Mouse (Mus musculus) limb, embryonic 12.5 days (tissue): ENCODE results near the gene Pde4d. TPM values are rescaled to one million over a fixed set of nuclear protein-coding genes. Genes with fewer than 3 reads are reported as not detected.

Experiments used
- ATAC-seq: fragments of 200-750 bp; cut with Nextera tagmentation; 2 replicates; pipeline ENCODE4 v1.8.0; 2017; ENCODE audit warnings: low read depth, moderate TSS enrichment; ENCODE audit not compliant: insufficient number of reproducible peaks, insufficient read depth, low FRiP score, low TSS enrichment
- H3K27ac ChIP-seq: fragments of 300-500 bp; sonication (generic); 2 replicates; pipeline ENCODE4 v1.5.1; 2016; ENCODE audit warnings: mild to moderate bottlenecking, moderate library complexity
- H3K27me3 ChIP-seq: fragments of 300-500 bp; sonication (generic); 2 replicates; pipeline ENCODE4 v1.6.1; 2016; ENCODE audit warnings: mild to moderate bottlenecking, moderate library complexity
- H3K36me3 ChIP-seq: fragments of 300-500 bp; sonication (generic); 2 replicates; pipeline ENCODE4 v1.6.1; 2016; ENCODE audit warnings: mild to moderate bottlenecking, moderate library complexity
- H3K4me1 ChIP-seq: fragments of 300-500 bp; sonication (generic); replicated peaks from 2 replicates; pipeline ENCODE4 v1.6.1; 2016
- H3K4me2 ChIP-seq: fragments of 300-500 bp; sonication (generic); 2 replicates; pipeline ENCODE4 v1.6.1; 2016; ENCODE audit warnings: mild to moderate bottlenecking, moderate library complexity
- H3K4me3 ChIP-seq: fragments of 300-500 bp; sonication (generic); replicated peaks from 2 replicates; pipeline ENCODE4 v1.5.1; 2016; ENCODE audit warnings: mild to moderate bottlenecking
- H3K9ac ChIP-seq: fragments of 300-500 bp; sonication (generic); replicated peaks from 2 replicates; pipeline ENCODE4 v1.6.1; 2016; ENCODE audit warnings: mild to moderate bottlenecking, moderate library complexity
- H3K9me3 ChIP-seq: fragments of 300-500 bp; sonication (generic); 2 replicates; pipeline ENCODE4 v1.6.1; 2016; ENCODE audit warnings: mild to moderate bottlenecking, moderate library complexity
- WGBS: fragments of 180-500 bp; shearing (Covaris S2); methylation state at CpG from one replicate; pipeline ENCODE4 v1.1.7; 2016; 5-methylcytosine and 5-hydroxymethylcytosine counted together
- polyA plus RNA-seq: library from polyadenylated mRNA; unstranded; fragments of >200 nt; fragmentation: Nextera tagmentation; extraction: Ambion mirVana; gene quantifications from 2 replicates; pipeline ENCODE4 v1.2.1, GENCODE M21; 2016

The Pde4d gene
- polyA plus RNA-seq, 1 experiment from 2014 or later, result 23.7 TPM

- no peak overlapping the region for H3K4me3 ChIP-seq
- no peak overlapping the region for H3K9ac ChIP-seq
- no peaks in the 10 kb centered on the region for H3K9me3 ChIP-seq
- H3K27me3 ChIP-seq, result no peaks in the 10 kb centered on the region
- no peak for ATAC-seq
- no peak overlapping the region for H3K4me2 ChIP-seq
- WGBS, result 82% methylated on average over 5 of the region's 5 CpGs
- no peaks in the 10 kb centered on the region for H3K36me3 ChIP-seq
- no peaks in the 10 kb centered on the region for H3K4me1 ChIP-seq
- H3K27ac ChIP-seq, result no peak overlapping the region
These were observed 192.5 kb downstream of the Pde4d start for GRCm38 (mm10) chr13:108642259-108642658.

- H3K4me2 ChIP-seq, result no peak overlapping the region
- no peak overlapping the region for H3K4me3 ChIP-seq
- H3K36me3 ChIP-seq, result no peaks in the 10 kb centered on the region
- ATAC-seq, result no peak
- H3K27ac ChIP-seq, result no peak overlapping the region
- 79% methylated on average over 6 of the region's 6 CpGs for WGBS
- no peaks in the 10 kb centered on the region for H3K27me3 ChIP-seq
- no peaks in the 10 kb centered on the region for H3K4me1 ChIP-seq
- H3K9ac ChIP-seq, result no peak overlapping the region
- no peaks in the 10 kb centered on the region for H3K9me3 ChIP-seq
These were observed 197.1 kb downstream of the Pde4d start for GRCm38 (mm10) chr13:108646801-108647200.

GRCm38 (mm10) chr13:108647239-108647638, 197.5 kb downstream of the Pde4d start:
- no peak overlapping the region for H3K4me3 ChIP-seq
- 89% methylated on average over 11 of the region's 11 CpGs for WGBS
- no peaks in the 10 kb centered on the region for H3K36me3 ChIP-seq
- no peak overlapping the region for H3K27ac ChIP-seq
- H3K27me3 ChIP-seq, result no peaks in the 10 kb centered on the region
- no peak for ATAC-seq
- H3K9me3 ChIP-seq, result no peaks in the 10 kb centered on the region
- H3K4me2 ChIP-seq, result no peak overlapping the region
- no peak overlapping the region for H3K9ac ChIP-seq
- no peaks in the 10 kb centered on the region for H3K4me1 ChIP-seq

GRCm38 (mm10) chr13:108654026-108654723, 204.4 kb downstream of the Pde4d start:
- WGBS, result 69% methylated on average over 10 of the region's 10 CpGs
- Histone ChIP-seq H3K27ac (no peak overlapping the region), H3K27me3 (no peaks in the 10 kb centered on the region), H3K4me2 (no peak overlapping the region), H3K36me3 (no peaks in the 10 kb centered on the region), H3K9ac (no peak overlapping the region), H3K4me3 (no peak overlapping the region), H3K4me1 (no peaks in the 10 kb centered on the region), H3K9me3 (no peaks in the 10 kb centered on the region)
- no peak for ATAC-seq

- no peak overlapping the region for H3K9ac ChIP-seq
- ATAC-seq, result no peak
These were observed 216.8 kb downstream of the Pde4d start for GRCm38 (mm10) chr13:108666579-108666978.

GRCm38 (mm10) chr13:108667077-108667476, 217.3 kb downstream of the Pde4d start:
- Histone ChIP-seq H3K9ac (no peak overlapping the region), H3K27ac (no peak overlapping the region), H3K4me1 (no peaks in the 10 kb centered on the region), H3K4me2 (no peak overlapping the region), H3K4me3 (no peak overlapping the region), H3K9me3 (no peaks in the 10 kb centered on the region), H3K36me3 (no peaks in the 10 kb centered on the region), H3K27me3 (no peaks in the 10 kb centered on the region)
- no peak for ATAC-seq
- WGBS, result 94% methylated on average over 1 of the region's 1 CpGs

More at GRCm38 (mm10) chr13:108666579-108666978, 216.8 kb downstream of the Pde4d start:
- no peak overlapping the region for H3K27ac ChIP-seq
- no peaks in the 10 kb centered on the region for H3K36me3 ChIP-seq
- no peak overlapping the region for H3K4me2 ChIP-seq
- H3K4me3 ChIP-seq, result no peak overlapping the region
- H3K9me3 ChIP-seq, result no peaks in the 10 kb centered on the region
- no peaks in the 10 kb centered on the region for H3K27me3 ChIP-seq
- no peaks in the 10 kb centered on the region for H3K4me1 ChIP-seq

GRCm38 (mm10) chr13:108677056-108677455, 227.3 kb downstream of the Pde4d start:
- no peaks in the 10 kb centered on the region for H3K9me3 ChIP-seq
- H3K4me3 ChIP-seq, result no peak overlapping the region
- H3K27ac ChIP-seq, result no peak overlapping the region
- no peak overlapping the region for H3K9ac ChIP-seq
- no peak for ATAC-seq
- H3K36me3 ChIP-seq, result no peaks in the 10 kb centered on the region
- no peaks in the 10 kb centered on the region for H3K27me3 ChIP-seq
- H3K4me2 ChIP-seq, result no peak overlapping the region
- H3K4me1 ChIP-seq, result no peaks in the 10 kb centered on the region

GRCm38 (mm10) chr13:108683018-108683417, 233.3 kb downstream of the Pde4d start:
- Histone ChIP-seq H3K9ac (no peak overlapping the region), H3K4me3 (no peak overlapping the region), H3K36me3 (no peaks in the 10 kb centered on the region), H3K4me2 (no peak overlapping the region), H3K27ac (no peak overlapping the region), H3K4me1 (no peaks in the 10 kb centered on the region), H3K9me3 (no peaks in the 10 kb centered on the region), H3K27me3 (no peaks in the 10 kb centered on the region)
- 84% methylated on average over 4 of the region's 4 CpGs for WGBS
- ATAC-seq, result no peak

- Histone ChIP-seq H3K4me1 (no peaks in the 10 kb centered on the region), H3K27me3 (no peaks in the 10 kb centered on the region), H3K36me3 (no peaks in the 10 kb centered on the region), H3K9ac (no peak overlapping the region), H3K4me3 (no peak overlapping the region), H3K4me2 (no peak overlapping the region), H3K9me3 (no peaks in the 10 kb centered on the region), H3K27ac (no peak overlapping the region)
- 89% methylated on average over 7 of the region's 7 CpGs for WGBS
- no peak for ATAC-seq
These were observed 236.1 kb downstream of the Pde4d start for GRCm38 (mm10) chr13:108685817-108686216.

- WGBS, result 82% methylated on average over 2 of the region's 2 CpGs
- H3K27ac ChIP-seq, result no peak overlapping the region
- no peaks in the 10 kb centered on the region for H3K27me3 ChIP-seq
- H3K36me3 ChIP-seq, result no peaks in the 10 kb centered on the region
- no peak overlapping the region for H3K4me2 ChIP-seq
- no peak overlapping the region for H3K4me3 ChIP-seq
- no peak overlapping the region for H3K9ac ChIP-seq
- no peaks in the 10 kb centered on the region for H3K4me1 ChIP-seq
- H3K9me3 ChIP-seq, result no peaks in the 10 kb centered on the region
- ATAC-seq, result no peak
These were observed 236.5 kb downstream of the Pde4d start for GRCm38 (mm10) chr13:108686262-108686661.

- Histone ChIP-seq H3K27ac (no peak overlapping the region), H3K36me3 (no peaks in the 10 kb centered on the region), H3K4me2 (no peak overlapping the region), H3K4me3 (no peak overlapping the region), H3K9me3 (no peaks in the 10 kb centered on the region), H3K9ac (no peak overlapping the region), H3K4me1 (no peaks in the 10 kb centered on the region), H3K27me3 (no peaks in the 10 kb centered on the region)
- WGBS, result 69% methylated on average over 4 of the region's 4 CpGs
- ATAC-seq, result no peak
These were observed 237.1 kb downstream of the Pde4d start for GRCm38 (mm10) chr13:108686807-108687206.

GRCm38 (mm10) chr13:108692883-108693550, 243.3 kb downstream of the Pde4d start:
- no peak overlapping the region for H3K4me2 ChIP-seq
- H3K36me3 ChIP-seq, result no peaks in the 10 kb centered on the region
- WGBS, result 87% methylated on average over 12 of the region's 12 CpGs
- H3K27ac ChIP-seq, result no peak overlapping the region
- H3K4me3 ChIP-seq, result no peak overlapping the region
- no peaks in the 10 kb centered on the region for H3K27me3 ChIP-seq
- no peaks in the 10 kb centered on the region for H3K4me1 ChIP-seq
- no peaks in the 10 kb centered on the region for H3K9me3 ChIP-seq
- H3K9ac ChIP-seq, result no peak overlapping the region
- no peak for ATAC-seq
